Mouse (Mus musculus) forebrain, embryonic 10.5 days (tissue): ENCODE results near the gene Haus5. TPM values are rescaled to one million over a fixed set of nuclear protein-coding genes. Genes with fewer than 3 reads are reported as not detected.

Experiments used
- DNase-seq: peaks from one replicate; pipeline ENCODE4 v3.0.0-alpha.2; 2017; ENCODE audit warnings: low spot score; ENCODE audit errors: extremely low spot score
- H3K27ac ChIP-seq: fragments of 300-500 bp; sonication (generic); 2 replicates; pipeline ENCODE4 v1.5.1; 2016; ENCODE audit warnings: mild to moderate bottlenecking
- H3K27me3 ChIP-seq: fragments of 300-500 bp; sonication (generic); 2 replicates; pipeline ENCODE4 v1.6.1; 2016; ENCODE audit warnings: mild to moderate bottlenecking; ENCODE audit not compliant: poor library complexity, severe bottlenecking
- H3K36me3 ChIP-seq: fragments of 300-500 bp; sonication (generic); replicated peaks from 2 replicates; pipeline ENCODE4 v1.6.1; 2016; ENCODE audit warnings: mild to moderate bottlenecking, moderate library complexity
- H3K4me1 ChIP-seq: fragments of 300-500 bp; sonication (generic); 2 replicates; pipeline ENCODE4 v1.6.1; 2016
- H3K4me3 ChIP-seq: fragments of 300-500 bp; sonication (generic); 2 replicates; pipeline ENCODE4 v1.5.1; 2016; ENCODE audit warnings: mild to moderate bottlenecking, moderate library complexity
- H3K9me3 ChIP-seq: fragments of 300-500 bp; sonication (generic); 2 replicates; pipeline ENCODE4 v1.6.1; 2016; ENCODE audit warnings: mild to moderate bottlenecking, moderate library complexity
- WGBS: fragments of 180-500 bp; shearing (Covaris S2); methylation state at CpG from one replicate; pipeline ENCODE4 v1.1.7; 2016; 5-methylcytosine and 5-hydroxymethylcytosine counted together
- polyA plus RNA-seq: library from polyadenylated mRNA; unstranded; fragments of >200 nt; fragmentation: Nextera tagmentation; extraction: Ambion mirVana; gene quantifications from 2 replicates; pipeline ENCODE4 v1.2.1, GENCODE M21; 2016

Gene Haus5
- polyA plus RNA-seq = 90.2 and 91.9 TPM in 2 replicates

- peaks cover 18% of the 10 kb centered on the region for H3K4me1 ChIP-seq
- peaks cover 37% of the 10 kb centered on the region for H3K36me3 ChIP-seq
- H3K27ac ChIP-seq = peak within 1 kb of the TSS; percentile 87
- DNase-seq = peak; percentile 92
- H3K9me3 ChIP-seq = no peaks in the 10 kb centered on the region
- WGBS = under 1% methylated on average over 34 of the region's 34 CpGs
- H3K27me3 ChIP-seq = no peaks in the 10 kb centered on the region
- peak within 1 kb of the TSS; percentile 76 for H3K4me3 ChIP-seq
These were observed at the start of gene Haus5 for GRCm38 (mm10) chr7:30664529-30665200. Gene Haus5, minus strand, starts transcription at chr7:30664994.

- Histone ChIP-seq H3K27me3 (peaks cover 23% of the 10 kb centered on the region), H3K4me3 (no peak within 1 kb of the TSS), H3K4me1 (peaks cover 3% of the 10 kb centered on the region), H3K27ac (no peak within 1 kb of the TSS), H3K36me3 (no peaks in the 10 kb centered on the region), H3K9me3 (no peaks in the 10 kb centered on the region)
- DNase-seq = no peak
- WGBS = 86% methylated on average over 3 of the region's 3 CpGs
These were observed 47.1 kb upstream of the Haus5 start, which contains the start of gene Atp4a for GRCm38 (mm10) chr7:30711942-30712341. Gene Atp4a, plus strand, starts transcription at chr7:30712209.

GRCm38 (mm10) chr7:30707441-30707840 lies 42.6 kb upstream of the Haus5 start:
- no peak overlapping the region for H3K27ac ChIP-seq
- H3K36me3 ChIP-seq = no peaks in the 10 kb centered on the region
- no peaks in the 10 kb centered on the region for H3K9me3 ChIP-seq
- H3K4me1 ChIP-seq = no peaks in the 10 kb centered on the region
- no peak for DNase-seq
- no peak overlapping the region for H3K4me3 ChIP-seq
- H3K27me3 ChIP-seq = no peaks in the 10 kb centered on the region
- WGBS = 88% methylated on average over 1 of the region's 1 CpGs

- 83% methylated on average over 8 of the region's 8 CpGs for WGBS
- Histone ChIP-seq H3K4me3 (no peak overlapping the region), H3K9me3 (no peaks in the 10 kb centered on the region)
These were observed 41.6 kb upstream of the Haus5 start for GRCm38 (mm10) chr7:30706214-30706882.

GRCm38 (mm10) chr7:30698589-30698988 lies 33.8 kb upstream of the Haus5 start, which contains the start of gene 2200002J24Rik:
Gene 2200002J24Rik, plus strand, starts transcription at chr7:30698926.
- DNase-seq = no peak
- 47% methylated on average over 9 of the region's 9 CpGs for WGBS
- no peaks in the 10 kb centered on the region for H3K36me3 ChIP-seq
- H3K9me3 ChIP-seq = no peaks in the 10 kb centered on the region
- H3K4me1 ChIP-seq = no peaks in the 10 kb centered on the region
- H3K27ac ChIP-seq = no peak within 1 kb of the TSS
- no peak within 1 kb of the TSS for H3K4me3 ChIP-seq
- no peaks in the 10 kb centered on the region for H3K27me3 ChIP-seq

More at GRCm38 (mm10) chr7:30706214-30706882, 41.6 kb upstream of the Haus5 start:
- H3K27me3 ChIP-seq = no peaks in the 10 kb centered on the region
- no peak overlapping the region for H3K27ac ChIP-seq
- no peaks in the 10 kb centered on the region for H3K4me1 ChIP-seq
- no peaks in the 10 kb centered on the region for H3K36me3 ChIP-seq
- DNase-seq = no peak

DNA sequence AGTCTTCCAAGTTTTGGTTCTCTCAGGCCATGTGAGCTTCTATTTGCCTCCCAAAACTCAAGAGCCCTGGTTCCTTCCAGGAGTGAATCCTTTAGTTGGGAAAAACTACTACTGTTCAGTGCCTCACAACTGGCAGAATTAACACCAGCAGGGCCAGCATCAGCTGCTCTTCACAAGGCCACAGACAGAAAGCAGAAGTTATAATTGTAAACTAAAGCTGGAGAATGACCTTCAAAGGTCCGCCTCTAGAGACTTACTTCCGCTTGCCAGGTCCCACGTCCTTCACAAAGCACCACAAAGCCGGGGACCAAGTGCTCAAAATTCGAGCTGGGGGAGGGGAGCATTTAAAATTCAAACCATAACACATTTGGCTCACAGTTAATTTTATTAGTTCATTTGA lies 33.3 kb upstream of the Haus5 start:
- Histone ChIP-seq H3K27ac (no peak overlapping the region), H3K36me3 (no peaks in the 10 kb centered on the region), H3K4me1 (no peaks in the 10 kb centered on the region), H3K9me3 (no peaks in the 10 kb centered on the region), H3K27me3 (no peaks in the 10 kb centered on the region), H3K4me3 (no peak overlapping the region)
- DNase-seq = no peak
- 74% methylated on average over 5 of the region's 5 CpGs for WGBS

- H3K36me3 ChIP-seq = no peaks in the 10 kb centered on the region
These were observed 23.5 kb upstream of the Haus5 start for GRCm38 (mm10) chr7:30688325-30688724.

GRCm38 (mm10) chr7:30683425-30683824 lies 18.6 kb upstream of the Haus5 start:
- no peaks in the 10 kb centered on the region for H3K36me3 ChIP-seq
- no peaks in the 10 kb centered on the region for H3K4me1 ChIP-seq
- no peak for DNase-seq
- 83% methylated on average over 2 of the region's 2 CpGs for WGBS
- H3K9me3 ChIP-seq = no peaks in the 10 kb centered on the region; the same call in 1 of the 2 replicates
- H3K4me3 ChIP-seq = no peak overlapping the region
- H3K27me3 ChIP-seq = peaks cover 23% of the 10 kb centered on the region
- H3K27ac ChIP-seq = no peak overlapping the region

More at GRCm38 (mm10) chr7:30688325-30688724, 23.5 kb upstream of the Haus5 start:
- peaks cover 25% of the 10 kb centered on the region for H3K27me3 ChIP-seq
- H3K4me1 ChIP-seq = no peaks in the 10 kb centered on the region
- H3K27ac ChIP-seq = no peak overlapping the region
- no peak for DNase-seq
- H3K9me3 ChIP-seq = no peaks in the 10 kb centered on the region
- no peak overlapping the region for H3K4me3 ChIP-seq
- WGBS = 80% methylated on average over 6 of the region's 6 CpGs

DNA sequence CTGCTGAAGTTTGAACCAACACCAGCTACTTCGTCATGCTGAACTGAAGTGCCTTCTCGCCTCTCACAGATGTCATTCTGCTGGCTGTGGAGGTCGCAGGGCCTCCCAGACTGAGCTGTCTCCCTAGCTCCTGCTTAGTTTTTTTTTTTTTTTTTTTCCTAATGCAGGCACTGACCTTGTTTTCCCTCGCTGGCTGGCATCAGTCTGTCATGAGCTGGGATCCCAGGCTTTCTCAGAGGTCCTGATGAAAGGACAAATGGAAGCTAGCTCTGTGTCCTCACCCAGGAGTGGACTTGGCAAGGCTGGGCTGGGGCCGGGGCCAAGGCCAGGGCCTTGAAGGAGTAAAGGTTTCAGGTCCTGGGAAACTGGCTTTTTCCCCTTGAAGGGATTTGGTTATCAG lies 17.1 kb upstream of the Haus5 start:
- Histone ChIP-seq H3K9me3 (no peaks in the 10 kb centered on the region; the same call in 1 of the 2 replicates), H3K27me3 (peaks cover 8% of the 10 kb centered on the region), H3K4me1 (no peaks in the 10 kb centered on the region), H3K27ac (no peak overlapping the region), H3K4me3 (no peak overlapping the region), H3K36me3 (no peaks in the 10 kb centered on the region)
- 79% methylated on average over 5 of the region's 5 CpGs for WGBS
- DNase-seq = no peak

DNA sequence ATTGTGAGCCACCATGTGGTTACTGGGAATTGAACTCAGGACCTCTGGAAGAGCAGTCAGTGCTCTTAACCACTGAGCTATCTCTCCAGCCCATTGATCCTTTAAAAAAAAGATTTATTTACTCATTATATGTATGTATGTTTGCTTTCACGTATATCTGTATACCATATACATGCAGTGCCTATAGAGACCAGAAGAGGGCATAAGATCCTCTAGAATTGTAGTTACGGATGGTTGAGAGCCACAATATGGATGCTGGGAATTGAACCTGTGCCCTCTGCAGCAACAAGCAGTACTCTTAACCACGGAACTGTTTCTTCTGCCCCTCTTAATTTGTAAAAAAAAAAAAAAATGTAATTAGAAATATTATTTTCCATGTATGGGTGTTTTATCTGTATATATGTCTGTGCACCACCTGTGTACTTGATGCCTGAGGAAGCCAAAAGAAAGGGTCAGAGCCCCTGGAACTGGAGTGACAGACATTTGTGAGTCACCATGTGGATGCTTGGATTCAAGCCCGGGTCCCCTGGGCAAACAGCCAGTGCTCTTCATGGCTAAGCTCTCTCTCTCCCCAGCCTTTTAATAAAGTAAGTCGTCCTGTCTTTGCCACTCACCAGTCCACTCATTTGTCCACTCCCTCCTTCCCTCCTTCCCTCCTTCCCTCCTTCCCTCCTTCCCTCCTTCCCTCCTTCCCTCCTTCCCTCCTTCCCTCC lies 13.6 kb upstream of the Haus5 start:
- no peak overlapping the region for H3K4me3 ChIP-seq
- 74% methylated on average over 5 of the region's 5 CpGs for WGBS
- H3K27me3 ChIP-seq = no peaks in the 10 kb centered on the region
- no peak for DNase-seq
- H3K36me3 ChIP-seq = no peaks in the 10 kb centered on the region
- H3K4me1 ChIP-seq = no peaks in the 10 kb centered on the region
- H3K9me3 ChIP-seq = no peaks in the 10 kb centered on the region; the same call in 1 of the 2 replicates
- H3K27ac ChIP-seq = no peak overlapping the region

GRCm38 (mm10) chr7:30671480-30671879 lies 6.7 kb upstream of the Haus5 start, which contains the start of gene Pmis2:
Gene Pmis2, minus strand, starts transcription at chr7:30671605.
- DNase-seq = no peak
- Histone ChIP-seq H3K9me3 (no peaks in the 10 kb centered on the region), H3K27me3 (no peaks in the 10 kb centered on the region), H3K27ac (no peak within 1 kb of the TSS), H3K36me3 (no peaks in the 10 kb centered on the region), H3K4me3 (no peak within 1 kb of the TSS), H3K4me1 (no peaks in the 10 kb centered on the region)
- WGBS = 73% methylated on average over 9 of the region's 9 CpGs

- WGBS = 51% methylated on average over 3 of the region's 3 CpGs
- Histone ChIP-seq H3K27me3 (no peaks in the 10 kb centered on the region), H3K9me3 (no peaks in the 10 kb centered on the region), H3K4me1 (peaks cover 10% of the 10 kb centered on the region), H3K27ac (no peak overlapping the region), H3K4me3 (no peak overlapping the region), H3K36me3 (no peaks in the 10 kb centered on the region)
- DNase-seq = no peak
These were observed 4.4 kb upstream of the Haus5 start for GRCm38 (mm10) chr7:30669229-30669628.
